Mouse (Mus musculus) forebrain, embryonic 15.5 days (tissue): ENCODE results near the gene Fggy. TPM values are rescaled to one million over a fixed set of nuclear protein-coding genes. Genes with fewer than 3 reads are reported as not detected.
A peak's percentile ranks its signal among the peaks of the same experiment; 100 is the strongest.

Experiments
- ATAC-seq: fragments of 200-750 bp; cut with Nextera tagmentation; replicated peaks from 2 replicates; pipeline ENCODE4 v1.8.0; 2017; ENCODE audit warnings: mild to moderate bottlenecking, moderate TSS enrichment, moderate library complexity
- H3K27ac ChIP-seq: fragments of 300-500 bp; sonication (generic); replicated peaks from 2 replicates; pipeline ENCODE4 v1.5.1; 2015; ENCODE audit warnings: mild to moderate bottlenecking, inconsistent platforms
- H3K27me3 ChIP-seq: fragments of 300-500 bp; sonication (generic); 2 replicates; pipeline ENCODE4 v1.6.1; 2015; ENCODE audit warnings: inconsistent platforms
- H3K36me3 ChIP-seq: fragments of 300-500 bp; sonication (generic); 2 replicates; pipeline ENCODE4 v1.6.1; 2015; ENCODE audit warnings: mild to moderate bottlenecking, inconsistent platforms
- H3K4me1 ChIP-seq: fragments of 300-500 bp; sonication (generic); 2 replicates; pipeline ENCODE4 v1.6.1; 2015; ENCODE audit warnings: inconsistent platforms
- H3K4me2 ChIP-seq: fragments of 300-500 bp; sonication (generic); replicated peaks from 2 replicates; pipeline ENCODE4 v1.6.1; 2015; ENCODE audit warnings: mild to moderate bottlenecking, inconsistent platforms
- H3K4me3 ChIP-seq: fragments of 300-500 bp; sonication (generic); 2 replicates; pipeline ENCODE4 v1.5.1; 2015; ENCODE audit warnings: mild to moderate bottlenecking, inconsistent platforms
- H3K9ac ChIP-seq: fragments of 300-500 bp; sonication (generic); replicated peaks from 2 replicates; pipeline ENCODE4 v1.6.1; 2015; ENCODE audit warnings: mild to moderate bottlenecking, inconsistent platforms
- H3K9me3 ChIP-seq: fragments of 300-500 bp; sonication (generic); 2 replicates; pipeline ENCODE4 v1.6.1; 2016; ENCODE audit warnings: inconsistent platforms
- WGBS: fragments of 180-500 bp; shearing (Covaris S2); methylation state at CpG from one replicate; pipeline ENCODE4 v1.1.7; 2015; ENCODE audit warnings: mixed read lengths; 5-methylcytosine and 5-hydroxymethylcytosine counted together
- polyA plus RNA-seq: library from polyadenylated mRNA; unstranded; fragments of >200 nt; fragmentation: Nextera tagmentation; extraction: Ambion mirVana; gene quantifications from 2 replicates; pipeline ENCODE4 v1.2.1, GENCODE M21; 2015

The Fggy gene
- polyA plus RNA-seq: 4.2 and 5.2 TPM in 2 replicates

DNA sequence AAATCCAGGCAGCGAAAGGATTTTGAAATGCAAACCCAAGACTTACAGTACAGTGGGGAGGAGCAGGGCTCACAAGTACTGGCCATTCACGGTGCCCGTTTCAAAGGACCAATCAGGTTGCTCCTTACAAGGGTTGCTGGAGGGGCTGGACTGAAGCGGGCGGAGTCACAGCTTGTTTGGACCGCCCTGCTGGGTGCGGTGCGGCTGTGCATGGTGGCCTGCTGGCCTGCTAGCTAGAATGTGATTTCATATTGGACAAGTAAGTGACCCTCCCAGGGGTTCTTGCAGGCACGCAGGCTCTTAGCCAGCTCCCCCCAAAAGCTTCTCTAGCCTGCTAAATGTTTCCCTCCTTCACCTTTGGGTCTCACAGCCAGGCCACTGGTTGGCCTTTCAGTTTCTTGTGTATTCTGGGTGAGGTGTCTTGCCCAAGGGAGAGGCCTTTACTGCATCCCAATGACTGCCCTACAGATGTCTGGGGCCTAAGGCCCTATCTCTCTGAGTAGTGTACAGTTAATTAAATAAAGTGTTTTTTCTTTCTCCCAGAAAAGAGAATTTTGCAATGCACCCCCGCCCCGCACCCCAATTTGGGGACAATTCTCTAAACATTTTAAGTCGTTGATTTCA is at the start of gene Fggy:
Gene Fggy (plus strand): TSS at position 175 of the 624 bp plus-strand sequence.
- Histone ChIP-seq H3K36me3 (no peaks in the 10 kb centered on the region), H3K4me1 (peaks cover 21% of the 10 kb centered on the region), H3K27me3 (no peaks in the 10 kb centered on the region), H3K9me3 (no peaks in the 10 kb centered on the region), H3K9ac (peak within 1 kb of the TSS; percentile 57), H3K4me2 (peak within 1 kb of the TSS; percentile 57), H3K27ac (peak within 1 kb of the TSS; percentile 62), H3K4me3 (peak within 1 kb of the TSS; percentile 45)
- peak; percentile 100 for ATAC-seq
- WGBS: 24% methylated on average over 12 of the region's 12 CpGs

DNA sequence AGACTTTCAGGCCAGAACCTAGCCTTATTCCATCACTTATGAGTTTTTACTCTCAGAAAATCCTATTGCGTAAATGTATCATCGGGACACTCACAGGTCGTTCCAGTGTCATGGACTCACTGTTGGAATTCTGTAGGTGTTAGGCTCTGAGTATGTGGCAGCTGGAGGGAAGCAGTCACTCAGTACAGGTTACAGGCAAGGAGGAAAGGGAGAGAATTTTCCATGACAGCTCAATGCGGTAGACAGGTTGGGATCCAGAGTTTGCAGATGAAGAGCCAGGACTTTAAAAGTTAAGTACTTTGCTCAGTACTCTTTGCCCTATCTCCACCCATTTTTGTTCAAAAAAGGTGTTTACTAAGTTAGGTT is 49.4 kb upstream of the Fggy start:
- Histone ChIP-seq H3K4me2 (no peak overlapping the region), H3K4me3 (no peak overlapping the region), H3K27me3 (no peaks in the 10 kb centered on the region), H3K36me3 (no peaks in the 10 kb centered on the region), H3K9me3 (no peaks in the 10 kb centered on the region), H3K27ac (no peak overlapping the region), H3K9ac (no peak overlapping the region), H3K4me1 (peaks cover 12% of the 10 kb centered on the region)
- ATAC-seq: no peak
- 89% methylated on average over 4 of the region's 4 CpGs for WGBS

DNA sequence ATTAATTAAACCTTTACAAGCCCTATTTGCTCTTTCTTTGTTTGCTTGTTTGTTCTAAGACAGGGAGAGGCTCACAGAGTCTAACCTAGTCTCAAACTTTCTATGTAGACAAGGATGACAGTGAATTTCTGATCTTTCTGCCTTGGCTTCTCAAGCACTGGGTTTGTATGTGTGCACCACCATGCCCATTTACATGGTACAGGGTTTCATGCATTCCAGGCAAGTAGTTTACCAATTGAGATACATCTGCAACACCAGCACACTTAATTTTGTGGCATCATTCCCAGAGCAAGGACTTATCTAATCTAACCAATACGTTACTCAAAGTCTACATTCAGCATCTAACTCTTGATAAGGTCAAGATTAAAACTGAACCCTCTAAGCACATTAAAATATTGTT is 38.9 kb upstream of the Fggy start:
- Histone ChIP-seq H3K4me3 (no peak overlapping the region), H3K27ac (no peak overlapping the region), H3K27me3 (no peaks in the 10 kb centered on the region), H3K9me3 (no peaks in the 10 kb centered on the region), H3K4me1 (peaks cover 9% of the 10 kb centered on the region), H3K9ac (no peak overlapping the region), H3K36me3 (no peaks in the 10 kb centered on the region), H3K4me2 (no peak overlapping the region)
- ATAC-seq: no peak
- WGBS: 86% methylated on average over 1 of the region's 1 CpGs

DNA sequence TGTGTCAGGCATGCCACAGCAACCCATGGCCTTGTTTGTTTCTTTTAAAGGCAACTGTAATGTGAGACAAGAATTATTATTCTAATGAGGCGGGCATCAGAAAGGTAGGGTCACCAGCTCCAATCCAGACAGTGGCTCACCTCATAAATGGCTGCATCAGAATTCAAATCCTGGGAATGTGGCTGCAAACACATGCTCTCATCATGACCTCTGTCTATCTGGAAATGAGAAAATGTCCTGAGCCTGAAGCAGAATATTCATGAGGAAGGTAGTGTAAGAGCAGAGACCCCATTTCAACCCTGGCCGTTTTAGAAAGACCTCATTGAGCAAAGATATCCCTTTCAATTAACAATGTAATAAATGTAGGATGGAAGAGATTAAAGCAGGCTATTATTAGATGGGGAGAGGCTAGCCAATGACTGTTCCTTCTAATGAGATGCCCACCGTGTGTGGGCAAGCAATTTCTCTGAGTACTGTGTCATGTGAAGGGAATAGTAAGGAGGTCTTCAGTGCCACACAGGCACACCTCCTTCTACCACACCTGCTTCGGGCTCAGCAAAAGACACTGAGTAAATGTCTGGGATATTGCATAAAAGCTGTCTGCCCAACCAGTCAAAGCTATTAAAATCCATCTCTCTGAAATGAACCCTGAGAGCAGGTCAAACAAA is 37.2 kb upstream of the Fggy start:
- H3K4me3 ChIP-seq: no peak overlapping the region
- H3K27me3 ChIP-seq: no peaks in the 10 kb centered on the region
- 0 out of 2 replicates have a peak, but pooled peaks have one; percentile 29 for ATAC-seq
- peaks cover 9% of the 10 kb centered on the region for H3K4me1 ChIP-seq
- H3K9ac ChIP-seq: no peak overlapping the region
- 28% methylated on average over 4 of the region's 4 CpGs for WGBS
- no peak overlapping the region for H3K27ac ChIP-seq
- H3K36me3 ChIP-seq: no peaks in the 10 kb centered on the region
- no peak overlapping the region for H3K4me2 ChIP-seq
- H3K9me3 ChIP-seq: no peaks in the 10 kb centered on the region

DNA sequence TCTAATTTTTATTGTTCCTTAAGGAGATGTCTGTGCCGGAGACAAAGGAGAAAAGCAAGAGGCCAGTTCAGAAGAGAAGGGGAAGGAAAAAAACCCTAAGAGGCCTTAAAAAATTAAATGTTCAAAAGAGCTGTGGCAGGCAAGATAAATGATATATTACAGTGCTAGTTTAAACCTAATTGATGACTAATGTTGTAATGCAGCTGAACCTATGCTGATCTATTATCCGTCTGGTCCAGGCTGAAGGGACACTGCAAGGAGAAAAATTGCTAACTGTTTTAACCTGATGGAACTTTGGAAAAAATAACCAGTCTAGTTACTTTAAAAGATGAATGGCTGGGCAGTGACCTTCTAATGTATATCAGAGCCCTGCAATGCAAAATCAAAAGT is 36.7 kb upstream of the Fggy start:
- ATAC-seq: no peak
- peaks cover 9% of the 10 kb centered on the region for H3K4me1 ChIP-seq

DNA sequence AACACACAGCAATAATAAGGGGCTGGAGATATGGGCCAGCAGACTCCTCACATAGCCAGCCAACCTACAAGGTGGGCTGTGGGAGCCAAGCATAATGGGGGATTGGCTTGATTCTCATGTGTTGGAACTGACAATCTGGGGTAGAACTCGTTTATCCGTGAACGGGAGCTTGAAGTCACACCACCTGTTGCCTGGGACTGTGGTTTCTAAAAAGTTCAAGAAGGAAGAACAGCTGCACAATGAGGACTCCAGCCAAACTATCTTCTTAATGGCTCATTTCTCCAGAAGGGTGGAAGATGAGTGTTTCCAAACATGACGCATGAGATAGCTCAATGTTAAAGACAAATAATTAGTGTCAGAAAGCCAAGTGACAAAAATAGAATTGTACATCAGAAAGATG is 30.7 kb upstream of the Fggy start:
- H3K27me3 ChIP-seq: no peaks in the 10 kb centered on the region
- no peaks in the 10 kb centered on the region for H3K9me3 ChIP-seq
- H3K4me2 ChIP-seq: no peak overlapping the region
- no peaks in the 10 kb centered on the region for H3K36me3 ChIP-seq
- 83% methylated on average over 4 of the region's 4 CpGs for WGBS
- no peak overlapping the region for H3K27ac ChIP-seq
- no peaks in the 10 kb centered on the region for H3K4me1 ChIP-seq
- no peak for ATAC-seq
- no peak overlapping the region for H3K9ac ChIP-seq
- H3K4me3 ChIP-seq: no peak overlapping the region

More for the DNA sequence above, 36.7 kb upstream of the Fggy start:
- Histone ChIP-seq H3K4me2 (no peak overlapping the region), H3K9ac (no peak overlapping the region), H3K27me3 (no peaks in the 10 kb centered on the region), H3K36me3 (no peaks in the 10 kb centered on the region), H3K4me3 (no peak overlapping the region), H3K27ac (no peak overlapping the region), H3K9me3 (no peaks in the 10 kb centered on the region)
- 59% methylated on average over 2 of the region's 2 CpGs for WGBS

DNA sequence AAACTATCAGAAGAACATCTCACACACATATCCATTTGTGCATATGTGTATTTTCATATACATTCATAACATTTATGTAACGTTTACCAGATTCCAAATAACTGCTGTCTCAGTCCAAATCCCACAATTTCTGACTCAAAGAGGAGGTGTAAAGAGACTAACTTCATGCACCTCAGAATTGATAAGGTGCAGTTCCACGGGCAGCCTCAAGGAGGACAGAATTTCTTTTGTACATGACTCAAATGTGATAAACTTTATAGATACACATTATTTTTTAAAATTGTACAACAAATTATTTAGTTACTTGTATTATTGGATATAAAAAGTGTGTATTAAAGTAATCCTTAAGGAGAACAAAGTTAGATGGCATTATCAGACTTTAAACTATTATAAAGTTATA is 26.6 kb upstream of the Fggy start:
- no peaks in the 10 kb centered on the region for H3K27me3 ChIP-seq
- 77% methylated on average over 2 of the region's 2 CpGs for WGBS
- no peak overlapping the region for H3K4me3 ChIP-seq
- H3K36me3 ChIP-seq: no peaks in the 10 kb centered on the region
- H3K9me3 ChIP-seq: no peaks in the 10 kb centered on the region
- no peak overlapping the region for H3K27ac ChIP-seq
- no peaks in the 10 kb centered on the region for H3K4me1 ChIP-seq
- no peak overlapping the region for H3K9ac ChIP-seq
- ATAC-seq: no peak
- H3K4me2 ChIP-seq: no peak overlapping the region

DNA sequence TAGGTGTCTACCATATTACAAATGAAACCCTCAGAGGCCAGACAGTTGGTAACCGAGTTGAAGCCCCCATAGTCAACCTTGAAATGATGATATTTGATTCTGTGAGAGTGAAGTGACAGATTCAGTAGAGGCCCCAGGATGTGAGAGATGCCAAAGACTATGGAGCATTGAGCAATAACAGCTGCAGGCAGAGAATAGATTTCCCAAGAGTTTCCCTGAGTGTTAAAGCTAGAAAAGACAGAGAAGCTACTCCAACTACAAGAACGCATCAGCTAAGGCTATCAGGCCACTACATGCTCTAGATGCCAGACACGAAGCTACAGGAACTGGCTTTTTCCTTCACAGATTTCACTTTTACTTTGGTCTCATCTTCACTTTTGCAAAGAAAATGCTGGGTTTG is 23.4 kb upstream of the Fggy start:
- no peak overlapping the region for H3K4me2 ChIP-seq
- H3K27ac ChIP-seq: no peak overlapping the region
- H3K9me3 ChIP-seq: no peaks in the 10 kb centered on the region
- no peaks in the 10 kb centered on the region for H3K27me3 ChIP-seq
- no peak for ATAC-seq
- 96% methylated on average over 3 of the region's 3 CpGs for WGBS
- no peak overlapping the region for H3K9ac ChIP-seq
- no peak overlapping the region for H3K4me3 ChIP-seq
- H3K4me1 ChIP-seq: no peaks in the 10 kb centered on the region
- no peaks in the 10 kb centered on the region for H3K36me3 ChIP-seq

DNA sequence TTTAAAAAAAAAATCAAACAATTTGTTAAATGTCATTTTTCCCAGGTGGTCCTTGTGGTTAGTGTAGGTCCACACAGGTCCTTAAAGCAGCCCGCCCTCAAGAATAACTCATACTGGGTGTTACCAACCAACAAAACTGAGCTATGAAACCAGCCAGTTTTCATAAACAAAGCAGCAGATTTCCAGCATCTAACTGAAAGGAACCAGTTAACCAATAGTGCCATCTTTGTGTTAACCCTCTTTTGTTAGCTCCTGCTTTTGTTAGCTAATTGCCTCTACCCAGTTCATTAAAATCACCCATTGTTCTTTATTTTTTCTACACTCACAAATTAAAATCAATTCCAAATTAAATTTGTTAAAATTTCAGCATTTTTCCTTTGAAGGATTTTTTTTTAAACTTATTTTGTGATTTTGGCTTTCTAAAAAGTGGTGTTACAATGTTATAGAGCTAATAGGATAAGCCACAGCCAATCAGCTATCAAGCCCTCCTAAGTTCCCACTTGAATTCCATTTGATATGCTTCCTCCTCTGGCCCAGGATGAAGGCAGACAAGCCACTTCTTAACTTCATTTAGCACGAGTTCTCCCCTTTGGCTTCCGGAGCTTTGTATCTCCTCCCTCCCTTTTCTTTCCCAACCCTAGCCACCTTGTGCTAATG is 15.8 kb upstream of the Fggy start:
- Histone ChIP-seq H3K27ac (no peak overlapping the region), H3K36me3 (no peaks in the 10 kb centered on the region), H3K27me3 (no peaks in the 10 kb centered on the region), H3K9me3 (no peaks in the 10 kb centered on the region), H3K4me1 (0 out of 2 replicates have a peak, but pooled peaks cover 6% of the 10 kb centered on the region), H3K9ac (no peak overlapping the region), H3K4me3 (no peak overlapping the region), H3K4me2 (no peak overlapping the region)
- no peak for ATAC-seq
- 16% methylated on average over 3 of the region's 3 CpGs for WGBS

DNA sequence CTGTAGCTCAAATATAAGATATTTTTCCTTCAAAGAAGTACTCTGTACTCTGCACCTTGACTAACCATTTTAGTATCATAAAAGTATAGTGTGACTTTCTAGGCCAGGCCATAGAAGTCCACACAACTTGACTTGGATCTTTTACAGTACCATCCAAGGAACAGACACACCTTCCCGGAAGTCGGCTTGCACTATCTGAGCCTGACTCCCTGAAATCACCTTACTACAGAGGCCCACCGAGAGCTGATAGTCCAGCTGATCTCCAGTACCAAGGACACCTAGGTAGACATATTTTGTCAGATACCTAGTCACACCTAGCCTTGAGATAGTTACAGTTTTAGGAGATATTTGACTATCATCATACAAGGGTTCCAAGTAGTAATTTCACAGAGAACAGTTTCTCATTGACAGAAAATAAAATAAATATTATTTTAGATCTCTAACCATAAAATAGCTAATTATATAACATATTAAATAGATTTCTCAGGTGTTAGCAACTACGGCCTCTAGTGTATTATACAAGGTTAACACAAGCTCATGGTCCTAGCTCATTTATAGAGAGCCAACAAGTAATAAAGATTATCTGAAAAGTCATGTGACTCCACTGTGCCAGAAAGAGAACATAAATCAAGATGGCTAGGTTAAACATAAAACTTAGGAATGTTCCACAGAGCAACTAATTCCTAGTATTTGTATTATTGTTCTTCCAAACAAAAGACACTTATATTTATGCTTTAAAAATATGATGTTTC is 15.1 kb upstream of the Fggy start:
- Histone ChIP-seq H3K9ac (no peak overlapping the region), H3K9me3 (no peaks in the 10 kb centered on the region), H3K27me3 (no peaks in the 10 kb centered on the region), H3K4me3 (no peak overlapping the region), H3K27ac (no peak overlapping the region), H3K36me3 (no peaks in the 10 kb centered on the region), H3K4me1 (0 out of 2 replicates have a peak, but pooled peaks cover 6% of the 10 kb centered on the region), H3K4me2 (no peak overlapping the region)
- 91% methylated on average over 4 of the region's 4 CpGs for WGBS
- no peak for ATAC-seq

DNA sequence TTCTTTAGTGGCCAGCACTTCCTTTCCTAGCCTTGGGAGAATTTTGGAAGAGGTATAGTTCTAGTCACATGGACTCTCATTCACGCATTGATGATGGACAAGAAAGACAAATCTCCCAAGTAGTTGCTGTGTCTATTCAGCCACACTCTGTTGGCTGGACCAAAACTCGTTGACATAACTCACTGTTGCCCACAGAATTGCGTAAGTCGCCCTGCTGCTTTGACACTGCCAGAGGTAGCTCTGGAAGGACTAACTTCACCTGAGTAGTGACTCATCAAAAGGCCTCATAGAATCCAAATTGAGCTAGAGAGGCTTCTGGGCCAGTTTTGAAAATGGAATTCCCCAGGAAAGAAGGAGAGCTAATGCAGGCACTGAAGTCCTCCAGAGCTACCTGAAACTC is 13.8 kb upstream of the Fggy start:
- WGBS: 87% methylated on average over 4 of the region's 4 CpGs
- Histone ChIP-seq H3K9me3 (no peaks in the 10 kb centered on the region), H3K4me1 (0 out of 2 replicates have a peak, but pooled peaks cover 6% of the 10 kb centered on the region), H3K9ac (no peak overlapping the region), H3K4me3 (no peak overlapping the region), H3K27me3 (no peaks in the 10 kb centered on the region), H3K36me3 (no peaks in the 10 kb centered on the region), H3K27ac (no peak overlapping the region), H3K4me2 (no peak overlapping the region)
- ATAC-seq: no peak
